Mouse (Mus musculus): ENCODE data around the gene Arhgef7. TPM values are rescaled to one million over a fixed set of nuclear protein-coding genes. Genes with fewer than 3 reads are reported as not detected.

The Arhgef7 gene
- total and polyA plus RNA-seq, 3 experiments, result 59.7 to 117 (median 114) TPM

- H3K79me2 ChIP-seq (replicated peaks; ENCODE audit: control insufficient read depth, insufficient read depth, low read length), result peaks cover 6% of the 10 kb centered on the region
- H3K4me1 ChIP-seq (ENCODE audit: control insufficient read depth, insufficient read depth, low read length), result peaks cover 14% of the 10 kb centered on the region
- TF ChIP-seq POLR2A (IDR thresholded peaks at IDR 0.05; ENCODE audit: insufficient read depth, low read depth, low read length), result no peak
- TF ChIP-seq CTCF (IDR thresholded peaks at IDR 0.05), result no peak
- no peak for TF ChIP-seq EP300 (IDR thresholded peaks at IDR 0.05; ENCODE audit: insufficient read depth, low read depth, low read length)
- no peak overlapping the region for H3K9ac ChIP-seq (ENCODE audit: low read depth, low read length)
- 42% methylated on average over 7 of the region's 7 CpGs for WGBS
- no peak overlapping the region for H3K4me3 ChIP-seq
- H3K27ac ChIP-seq, result no peak overlapping the region
- intact Hi-C loops (cut with DNase I), result no loop called here
- H3K27me3 ChIP-seq (ENCODE audit: control insufficient read depth, insufficient read depth, low read length), result no peaks in the 10 kb centered on the region
- H3K36me3 ChIP-seq (ENCODE audit: control insufficient read depth, insufficient read depth, low read length), result peaks cover 3% of the 10 kb centered on the region
- DNase-seq, result no peak
Measured at GRCm38 (mm10) chr8:11783861-11784594, 56.5 kb downstream of the Arhgef7 start.

DNA sequence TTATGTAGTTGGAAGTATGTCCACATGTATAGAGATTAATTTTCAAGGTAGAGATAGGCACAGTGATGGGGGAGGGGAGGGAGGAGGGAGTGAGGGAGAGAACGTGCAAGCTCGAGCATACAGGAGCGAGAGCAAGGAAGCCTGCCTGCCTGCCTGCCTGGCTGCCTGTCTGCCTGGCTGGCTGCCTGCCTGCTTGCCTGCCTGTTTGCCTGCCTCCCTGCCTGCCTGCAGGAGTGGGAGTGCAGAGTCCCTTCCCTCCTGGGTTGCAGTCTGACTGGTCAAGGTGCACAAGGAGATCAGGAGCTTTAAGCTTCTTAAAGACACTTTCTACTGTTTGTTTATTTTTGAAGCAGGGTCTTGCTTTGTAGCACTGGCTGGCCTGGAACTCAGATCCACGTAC, 57.6 kb downstream of the Arhgef7 start:
- peaks cover 3% of the 10 kb centered on the region for H3K36me3 ChIP-seq (ENCODE audit: control insufficient read depth, insufficient read depth, low read length)

DNA sequence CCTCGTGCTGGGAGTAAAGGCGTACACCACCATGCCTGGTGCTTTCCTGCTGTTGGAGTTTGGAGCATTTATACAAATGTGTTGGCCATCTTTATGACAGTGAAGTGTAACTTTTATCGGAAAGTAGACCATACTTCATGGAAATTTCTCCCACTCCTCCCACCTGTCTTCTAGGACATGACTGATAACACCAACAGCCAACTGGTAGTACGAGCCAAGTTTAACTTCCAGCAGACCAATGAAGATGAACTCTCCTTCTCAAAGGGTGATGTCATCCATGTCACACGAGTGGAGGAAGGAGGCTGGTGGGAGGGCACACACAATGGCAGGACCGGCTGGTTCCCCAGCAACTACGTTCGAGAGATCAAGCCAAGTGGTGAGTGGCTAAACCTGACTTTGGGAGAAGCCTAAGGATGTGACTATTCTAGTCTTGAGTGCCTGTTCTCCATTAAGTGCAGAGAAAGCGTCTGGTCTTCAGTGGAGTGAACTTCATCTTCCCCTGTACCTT, 58.1 kb downstream of the Arhgef7 start:
- Histone ChIP-seq H3K9ac (ENCODE audit: low read depth, low read length) (no peak overlapping the region), H3K36me3 (ENCODE audit: control insufficient read depth, insufficient read depth, low read length) (peaks cover 3% of the 10 kb centered on the region), H3K4me3 (no peak overlapping the region), H3K27ac (no peak overlapping the region), H3K27me3 (ENCODE audit: control insufficient read depth, insufficient read depth, low read length) (no peaks in the 10 kb centered on the region), H3K4me1 (ENCODE audit: control insufficient read depth, insufficient read depth, low read length) (peaks cover 10% of the 10 kb centered on the region), H3K79me2 (replicated peaks; ENCODE audit: control insufficient read depth, insufficient read depth, low read length) (peaks cover 8% of the 10 kb centered on the region)
- no peak for DNase-seq
- WGBS, result 32% methylated on average over 9 of the region's 9 CpGs
- TF ChIP-seq EP300 (IDR thresholded peaks at IDR 0.05; ENCODE audit: insufficient read depth, low read depth, low read length) (no peak), CTCF (IDR thresholded peaks at IDR 0.05) (no peak), POLR2A (IDR thresholded peaks at IDR 0.05; ENCODE audit: insufficient read depth, low read depth, low read length) (no peak)
- intact Hi-C loops (cut with DNase I), result no loop called here

More for the DNA sequence above, 57.6 kb downstream of the Arhgef7 start:
- intact Hi-C loops (cut with DNase I), result no loop called here
- TF ChIP-seq EP300 (IDR thresholded peaks at IDR 0.05; ENCODE audit: insufficient read depth, low read depth, low read length) (no peak), CTCF (IDR thresholded peaks at IDR 0.05) (no peak), POLR2A (IDR thresholded peaks at IDR 0.05; ENCODE audit: insufficient read depth, low read depth, low read length) (no peak)
- no peak for DNase-seq
- Histone ChIP-seq H3K9ac (ENCODE audit: low read depth, low read length) (peak overlapping the region; percentile 32; the same call in 1 of the 2 replicates), H3K27ac (no peak overlapping the region), H3K4me1 (ENCODE audit: control insufficient read depth, insufficient read depth, low read length) (peaks cover 11% of the 10 kb centered on the region), H3K4me3 (no peak overlapping the region), H3K79me2 (replicated peaks; ENCODE audit: control insufficient read depth, insufficient read depth, low read length) (peaks cover 8% of the 10 kb centered on the region), H3K27me3 (ENCODE audit: control insufficient read depth, insufficient read depth, low read length) (no peaks in the 10 kb centered on the region)
- 26% methylated on average over 4 of the region's 4 CpGs for WGBS

DNA sequence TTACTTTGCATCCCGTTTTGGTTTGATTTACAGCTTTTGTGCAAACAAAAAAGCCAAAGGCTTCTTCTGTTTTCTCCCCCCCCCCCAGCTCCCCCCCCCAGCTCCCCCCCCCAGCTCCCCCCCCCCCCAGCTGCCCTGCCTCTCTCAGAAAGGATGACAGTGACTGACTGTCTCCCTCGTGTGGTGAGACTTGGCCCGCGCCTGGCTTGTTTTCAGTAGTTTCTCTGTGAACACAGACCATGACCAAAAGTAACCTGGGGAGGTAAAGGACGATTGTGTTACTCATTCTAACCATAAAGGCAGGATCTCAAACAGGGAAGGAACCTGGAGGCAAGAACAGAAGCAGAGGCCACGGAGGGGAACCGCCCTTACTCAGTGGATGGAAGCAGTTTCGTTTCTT, 60.7 kb downstream of the Arhgef7 start:
- peak; percentile 59 for TF ChIP-seq CTCF (IDR thresholded peaks at IDR 0.05)
- TF ChIP-seq EP300 (IDR thresholded peaks at IDR 0.05; ENCODE audit: insufficient read depth, low read depth, low read length), result no peak
- Histone ChIP-seq H3K4me3 (no peak overlapping the region), H3K9ac (ENCODE audit: low read depth, low read length) (no peak overlapping the region), H3K79me2 (replicated peaks; ENCODE audit: control insufficient read depth, insufficient read depth, low read length) (peaks cover 9% of the 10 kb centered on the region), H3K27me3 (ENCODE audit: control insufficient read depth, insufficient read depth, low read length) (no peaks in the 10 kb centered on the region), H3K4me1 (ENCODE audit: control insufficient read depth, insufficient read depth, low read length) (peaks cover 5% of the 10 kb centered on the region), H3K36me3 (ENCODE audit: control insufficient read depth, insufficient read depth, low read length) (peaks cover 5% of the 10 kb centered on the region), H3K27ac (no peak overlapping the region)
- DNase-seq, result peak; percentile 40 to 62
- WGBS, result 36% methylated on average over 8 of the region's 8 CpGs
- intact Hi-C loops (cut with DNase I), result loop anchor here (2.0 kb wide), 1 partner anchor 29 kb away; no protein-coding TSS in a partner anchor

GRCm38 (mm10) chr8:11789168-11789567, 61.6 kb downstream of the Arhgef7 start:
- WGBS, result 89% methylated on average over 5 of the region's 5 CpGs
- Histone ChIP-seq H3K4me1 (ENCODE audit: control insufficient read depth, insufficient read depth, low read length) (peaks cover 2% of the 10 kb centered on the region), H3K9ac (ENCODE audit: low read depth, low read length) (no peak overlapping the region), H3K27ac (no peak overlapping the region), H3K27me3 (ENCODE audit: control insufficient read depth, insufficient read depth, low read length) (no peaks in the 10 kb centered on the region), H3K36me3 (ENCODE audit: control insufficient read depth, insufficient read depth, low read length) (peaks cover 5% of the 10 kb centered on the region), H3K4me3 (no peak overlapping the region), H3K79me2 (replicated peaks; ENCODE audit: control insufficient read depth, insufficient read depth, low read length) (peaks cover 7% of the 10 kb centered on the region)
- intact Hi-C loops (cut with DNase I), result loop anchor here (2.0 kb wide), 1 partner anchor 30 kb away; no protein-coding TSS in a partner anchor
- no peak for DNase-seq
- no peak for TF ChIP-seq POLR2A (IDR thresholded peaks at IDR 0.05; ENCODE audit: insufficient read depth, low read depth, low read length)
- no peak for TF ChIP-seq CTCF (IDR thresholded peaks at IDR 0.05)
- TF ChIP-seq EP300 (IDR thresholded peaks at IDR 0.05; ENCODE audit: insufficient read depth, low read depth, low read length), result no peak

DNA sequence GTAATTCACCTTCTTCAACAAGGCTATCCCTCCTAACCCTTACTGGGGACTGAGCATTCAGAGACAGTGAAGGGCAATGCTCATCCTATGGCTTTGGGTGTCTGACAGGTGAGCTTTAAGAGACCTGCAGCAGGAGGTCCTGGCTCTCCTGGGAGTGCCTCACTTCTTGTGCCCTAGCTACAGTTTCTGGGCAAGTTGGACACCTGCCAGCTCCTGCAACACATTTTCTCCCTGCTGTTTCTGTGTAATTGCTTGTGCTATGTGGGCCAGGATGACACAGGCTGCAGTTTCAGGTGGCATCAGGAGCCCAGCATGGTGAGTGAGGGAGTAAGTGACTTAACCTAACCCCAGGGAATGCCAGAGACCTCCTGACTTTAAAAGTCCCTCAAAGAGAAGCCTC, 67.4 kb downstream of the Arhgef7 start:
- peaks cover 5% of the 10 kb centered on the region for H3K79me2 ChIP-seq (replicated peaks; ENCODE audit: control insufficient read depth, insufficient read depth, low read length)
- no peak for DNase-seq
- peaks cover 5% of the 10 kb centered on the region for H3K4me1 ChIP-seq (ENCODE audit: control insufficient read depth, insufficient read depth, low read length)
- no peak overlapping the region for H3K27ac ChIP-seq
- no peak overlapping the region for H3K4me3 ChIP-seq
- TF ChIP-seq EP300 (IDR thresholded peaks at IDR 0.05; ENCODE audit: insufficient read depth, low read depth, low read length), result no peak
- TF ChIP-seq CTCF (IDR thresholded peaks at IDR 0.05), result no peak
- TF ChIP-seq POLR2A (IDR thresholded peaks at IDR 0.05; ENCODE audit: insufficient read depth, low read depth, low read length), result no peak
- H3K36me3 ChIP-seq (ENCODE audit: control insufficient read depth, insufficient read depth, low read length), result peaks cover 10% of the 10 kb centered on the region
- H3K9ac ChIP-seq (ENCODE audit: low read depth, low read length), result no peak overlapping the region
- intact Hi-C loops (cut with DNase I), result no loop called here
- H3K27me3 ChIP-seq (ENCODE audit: control insufficient read depth, insufficient read depth, low read length), result no peaks in the 10 kb centered on the region
